Mouse (Mus musculus) forebrain, embryonic 10.5 days (tissue): ENCODE data around the gene Serpinb1a. TPM values are rescaled to one million over a fixed set of nuclear protein-coding genes. Genes with fewer than 3 reads are reported as not detected.
A peak's percentile ranks its signal among the peaks of the same experiment; 100 is the strongest.
"Not testable (repeated sequence)": the region's sequence is repeated elsewhere in the genome, so short reads cannot be mapped to it uniquely, and the experiment has no call there.

Experiments used
- DNase-seq: peaks from one replicate; pipeline ENCODE4 v3.0.0-alpha.2; 2017; ENCODE audit warnings: low spot score; ENCODE audit errors: extremely low spot score
- H3K27ac ChIP-seq: fragments of 300-500 bp; sonication (generic); 2 replicates; pipeline ENCODE4 v1.5.1; 2016; ENCODE audit warnings: mild to moderate bottlenecking
- H3K27me3 ChIP-seq: fragments of 300-500 bp; sonication (generic); 2 replicates; pipeline ENCODE4 v1.6.1; 2016; ENCODE audit warnings: mild to moderate bottlenecking; ENCODE audit not compliant: poor library complexity, severe bottlenecking
- H3K36me3 ChIP-seq: fragments of 300-500 bp; sonication (generic); replicated peaks from 2 replicates; pipeline ENCODE4 v1.6.1; 2016; ENCODE audit warnings: mild to moderate bottlenecking, moderate library complexity
- H3K4me1 ChIP-seq: fragments of 300-500 bp; sonication (generic); 2 replicates; pipeline ENCODE4 v1.6.1; 2016
- H3K4me3 ChIP-seq: fragments of 300-500 bp; sonication (generic); 2 replicates; pipeline ENCODE4 v1.5.1; 2016; ENCODE audit warnings: mild to moderate bottlenecking, moderate library complexity
- H3K9me3 ChIP-seq: fragments of 300-500 bp; sonication (generic); 2 replicates; pipeline ENCODE4 v1.6.1; 2016; ENCODE audit warnings: mild to moderate bottlenecking, moderate library complexity
- WGBS: fragments of 180-500 bp; shearing (Covaris S2); methylation state at CpG from one replicate; pipeline ENCODE4 v1.1.7; 2016; 5-methylcytosine and 5-hydroxymethylcytosine counted together
- polyA plus RNA-seq: library from polyadenylated mRNA; unstranded; fragments of >200 nt; fragmentation: Nextera tagmentation; extraction: Ambion mirVana; gene quantifications from 2 replicates; pipeline ENCODE4 v1.2.1, GENCODE M21; 2016

The Serpinb1a gene
- polyA plus RNA-seq: 0.53 and 0.88 TPM in 2 replicates

DNA sequence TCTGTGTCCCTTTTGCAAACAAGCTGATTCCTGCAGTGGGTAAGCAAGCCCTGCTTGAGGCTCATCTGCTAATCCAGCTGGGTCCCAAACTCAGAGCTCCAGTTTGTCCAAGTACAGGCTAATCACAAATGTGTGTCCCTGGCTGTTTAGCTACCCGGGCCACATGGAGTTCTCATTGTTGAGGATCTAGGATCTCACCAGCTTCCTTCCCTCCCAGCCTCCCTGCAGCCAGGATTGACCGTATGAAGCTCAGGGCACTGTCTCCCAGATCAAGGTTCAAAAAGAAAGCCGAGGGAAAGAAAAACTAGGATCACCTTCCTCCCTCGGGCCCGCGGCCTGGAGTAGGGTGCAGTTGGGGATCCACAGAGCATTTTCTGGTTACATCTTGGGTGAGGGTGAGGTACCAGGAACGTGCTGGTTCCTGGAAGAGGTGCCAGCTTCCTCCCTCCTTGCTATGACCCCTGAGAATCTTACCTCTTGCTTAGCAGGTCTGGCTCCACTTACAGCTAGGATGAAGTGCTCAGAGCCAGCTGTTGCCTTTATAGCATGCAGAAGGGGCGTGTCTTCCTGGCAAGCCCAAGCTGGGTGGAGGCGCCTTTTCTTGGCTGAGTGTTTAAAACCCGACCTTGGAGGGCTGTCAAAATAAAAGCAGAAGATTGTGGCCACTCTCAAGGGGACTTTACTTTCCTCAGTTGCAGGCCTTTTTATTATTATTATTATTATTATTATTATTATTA lies at the start of gene Serpinb1a:
Gene Serpinb1a (minus strand): TSS at position 518 of the 737 bp plus-strand sequence.
- no peak for DNase-seq
- 0 out of 2 replicates have a peak, but pooled peaks cover 5% of the 10 kb centered on the region for H3K4me1 ChIP-seq
- 72% methylated on average over 10 of the region's 10 CpGs for WGBS

GRCm38 (mm10) chr13:32900639-32901038 lies 49.7 kb upstream of the Serpinb1a start:
- H3K9me3 ChIP-seq: no peaks in the 10 kb centered on the region
- no peak for DNase-seq
- no peaks in the 10 kb centered on the region for H3K4me1 ChIP-seq
- no peaks in the 10 kb centered on the region for H3K27me3 ChIP-seq
- no peak overlapping the region for H3K4me3 ChIP-seq
- WGBS: 27% methylated on average over 2 of the region's 2 CpGs
- no peaks in the 10 kb centered on the region for H3K36me3 ChIP-seq
- no peak overlapping the region for H3K27ac ChIP-seq

More for the DNA sequence above, at the start of gene Serpinb1a:
- H3K27ac ChIP-seq: no peak within 1 kb of the TSS
- no peaks in the 10 kb centered on the region for H3K36me3 ChIP-seq
- H3K4me3 ChIP-seq: no peak within 1 kb of the TSS
- H3K9me3 ChIP-seq: no peaks in the 10 kb centered on the region
- no peaks in the 10 kb centered on the region; the same call in 1 of the 2 replicates for H3K27me3 ChIP-seq

DNA sequence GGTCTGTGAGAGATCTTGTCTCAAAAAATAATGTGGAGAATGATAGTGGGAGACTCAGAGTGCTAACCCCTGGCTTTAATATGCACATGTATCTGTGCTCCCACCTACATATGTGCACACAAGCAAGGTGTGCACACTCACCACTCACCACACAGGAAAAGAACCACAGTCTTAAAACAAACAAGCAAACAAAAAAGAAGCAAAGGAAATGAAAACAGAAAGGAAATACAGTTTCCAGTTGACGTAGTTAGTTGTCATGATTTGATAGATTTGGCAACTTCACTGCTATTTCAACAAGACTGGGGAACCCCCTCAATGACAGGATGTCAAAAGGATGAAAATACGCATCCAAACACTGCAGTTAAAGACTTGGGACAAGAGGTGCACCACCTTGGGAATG lies 48.1 kb upstream of the Serpinb1a start:
- not testable (repeated sequence) for H3K36me3 ChIP-seq, H3K27me3 ChIP-seq, H3K4me1 ChIP-seq, H3K4me3 ChIP-seq, H3K9me3 ChIP-seq, H3K27ac ChIP-seq, DNase-seq
- 79% methylated on average over 2 of the region's 2 CpGs for WGBS

DNA sequence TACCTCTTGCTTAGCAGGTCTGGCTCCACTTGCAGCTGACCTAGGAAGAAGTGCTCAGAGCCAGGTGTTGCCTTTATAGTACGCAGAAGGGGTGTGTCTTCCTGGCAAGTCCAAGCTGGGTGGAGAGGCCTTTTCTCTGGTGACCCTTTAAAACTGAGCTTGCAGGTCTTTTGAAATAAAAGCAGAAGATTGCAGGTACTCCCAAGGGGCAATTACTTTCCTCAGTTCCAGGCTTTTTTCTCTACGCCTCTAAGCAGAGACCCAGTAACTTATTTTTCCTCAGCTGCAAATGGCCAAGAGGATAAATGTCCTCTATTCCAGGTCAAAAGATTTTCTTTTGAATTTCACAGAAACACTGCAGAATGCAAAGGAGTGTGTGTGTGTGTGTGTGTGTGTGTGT lies 47.1 kb upstream of the Serpinb1a start, which contains the start of gene Serpinb1c:
Gene Serpinb1c (minus strand): TSS at position 101 of the 400 bp plus-strand sequence.
- 80% methylated on average over 2 of the region's 2 CpGs for WGBS
- no peaks in the 10 kb centered on the region for H3K36me3 ChIP-seq
- no peak for DNase-seq
- no peak within 1 kb of the TSS for H3K27ac ChIP-seq
- no peaks in the 10 kb centered on the region for H3K4me1 ChIP-seq
- no peaks in the 10 kb centered on the region for H3K27me3 ChIP-seq
- H3K9me3 ChIP-seq: no peaks in the 10 kb centered on the region
- H3K4me3 ChIP-seq: no peak within 1 kb of the TSS

DNA sequence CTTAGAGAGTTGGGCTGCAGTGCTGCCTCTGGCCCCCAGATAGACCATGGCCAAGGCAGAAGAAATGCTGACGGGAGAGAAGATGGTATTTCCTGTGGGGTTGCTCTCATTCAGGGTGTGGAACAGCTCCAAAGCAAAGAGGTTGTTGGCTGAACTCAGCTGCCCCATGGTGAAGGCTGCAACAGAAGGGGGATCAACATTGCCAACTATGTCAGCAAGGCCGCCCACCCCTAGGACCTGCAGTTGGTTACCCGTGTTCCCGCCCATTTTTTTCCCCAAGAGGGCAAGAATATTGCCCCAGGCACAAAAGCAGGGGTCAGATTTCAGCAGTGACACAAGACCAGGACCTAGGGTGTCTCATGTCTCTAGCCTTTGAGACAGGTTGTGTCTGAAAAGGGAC lies 45.9 kb upstream of the Serpinb1a start:
- H3K4me1 ChIP-seq: no peaks in the 10 kb centered on the region
- no peak overlapping the region for H3K4me3 ChIP-seq
- H3K36me3 ChIP-seq: no peaks in the 10 kb centered on the region
- 87% methylated on average over 4 of the region's 4 CpGs for WGBS
- no peak for DNase-seq
- H3K27ac ChIP-seq: no peak overlapping the region
- no peaks in the 10 kb centered on the region for H3K27me3 ChIP-seq
- H3K9me3 ChIP-seq: no peaks in the 10 kb centered on the region

GRCm38 (mm10) chr13:32884755-32885154 lies 33.8 kb upstream of the Serpinb1a start:
- Histone ChIP-seq H3K9me3 (no peaks in the 10 kb centered on the region), H3K27me3 (no peaks in the 10 kb centered on the region), H3K4me1 (no peaks in the 10 kb centered on the region), H3K27ac (no peak overlapping the region), H3K4me3 (no peak overlapping the region), H3K36me3 (no peaks in the 10 kb centered on the region)
- no peak for DNase-seq

DNA sequence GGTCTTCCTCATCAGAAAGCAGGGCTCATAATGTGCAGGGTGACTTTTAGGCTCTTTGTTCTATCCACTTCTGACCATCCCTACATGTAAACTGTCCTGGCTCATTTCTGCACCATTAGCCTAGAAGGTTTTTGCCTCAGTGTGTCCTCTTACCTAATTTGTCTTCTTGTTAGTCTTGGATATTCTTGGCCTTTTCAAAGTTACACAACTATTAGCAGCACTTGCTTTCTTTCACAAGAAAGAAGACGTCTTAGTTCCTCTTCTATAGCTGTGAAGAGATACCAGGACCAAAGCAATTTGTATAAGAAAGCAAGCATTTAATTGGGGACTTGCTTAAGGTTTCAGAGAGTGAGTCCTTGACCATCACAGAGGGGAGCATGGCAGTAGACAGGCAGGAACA lies 22.9 kb upstream of the Serpinb1a start:
- no peak for DNase-seq
- H3K4me3 ChIP-seq: no peak overlapping the region
- no peaks in the 10 kb centered on the region for H3K4me1 ChIP-seq
- H3K9me3 ChIP-seq: peaks cover 6% of the 10 kb centered on the region; the same call in 1 of the 2 replicates
- H3K27ac ChIP-seq: no peak overlapping the region
- WGBS: 76% methylated on average over 1 of the region's 1 CpGs
- no peaks in the 10 kb centered on the region for H3K36me3 ChIP-seq
- H3K27me3 ChIP-seq: no peaks in the 10 kb centered on the region

DNA sequence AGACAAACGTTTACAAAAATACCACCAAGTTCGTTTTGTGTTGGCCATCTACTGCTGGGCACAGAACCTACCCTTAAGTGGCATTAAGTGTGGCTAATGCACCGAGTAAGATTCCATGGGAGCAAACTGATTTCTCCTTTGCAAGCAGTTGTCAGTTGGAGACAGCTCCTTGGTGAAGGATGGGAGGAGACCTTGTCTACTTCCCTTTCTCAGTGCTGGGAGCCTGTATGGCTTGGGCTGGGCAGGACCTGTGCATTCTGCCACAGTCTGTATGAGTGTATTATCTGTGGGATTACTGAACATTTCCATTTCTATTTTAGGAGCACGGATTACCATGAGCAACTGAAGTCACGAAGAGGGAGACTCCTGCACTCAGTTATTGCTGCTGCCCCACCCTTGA lies 17.9 kb upstream of the Serpinb1a start:
- Histone ChIP-seq H3K27me3 (no peaks in the 10 kb centered on the region), H3K4me3 (no peak overlapping the region), H3K36me3 (no peaks in the 10 kb centered on the region), H3K9me3 (no peaks in the 10 kb centered on the region), H3K4me1 (no peaks in the 10 kb centered on the region), H3K27ac (no peak overlapping the region)
- DNase-seq: no peak
- 85% methylated on average over 5 of the region's 5 CpGs for WGBS

GRCm38 (mm10) chr13:32868233-32868632 lies 17.2 kb upstream of the Serpinb1a start:
- not testable (repeated sequence) for H3K27ac ChIP-seq, DNase-seq, H3K27me3 ChIP-seq, H3K9me3 ChIP-seq, H3K36me3 ChIP-seq, H3K4me3 ChIP-seq, H3K4me1 ChIP-seq
- 79% methylated on average over 4 of the region's 4 CpGs for WGBS

- H3K36me3 ChIP-seq: no peaks in the 10 kb centered on the region
- no peaks in the 10 kb centered on the region for H3K27me3 ChIP-seq
- H3K9me3 ChIP-seq: no peaks in the 10 kb centered on the region
- DNase-seq: no peak
- no peaks in the 10 kb centered on the region for H3K4me1 ChIP-seq
- WGBS: 44% methylated on average over 2 of the region's 2 CpGs
- H3K27ac ChIP-seq: no peak overlapping the region
- no peak overlapping the region for H3K4me3 ChIP-seq
Measured at GRCm38 (mm10) chr13:32867030-32867429, 16.0 kb upstream of the Serpinb1a start.

GRCm38 (mm10) chr13:32866484-32866883 lies 15.5 kb upstream of the Serpinb1a start:
- Histone ChIP-seq H3K4me1 (no peaks in the 10 kb centered on the region), H3K4me3 (no peak overlapping the region), H3K9me3 (no peaks in the 10 kb centered on the region), H3K27me3 (no peaks in the 10 kb centered on the region), H3K27ac (no peak overlapping the region), H3K36me3 (no peaks in the 10 kb centered on the region)
- 12% methylated on average over 9 of the region's 9 CpGs for WGBS
- DNase-seq: peak; percentile 65

DNA sequence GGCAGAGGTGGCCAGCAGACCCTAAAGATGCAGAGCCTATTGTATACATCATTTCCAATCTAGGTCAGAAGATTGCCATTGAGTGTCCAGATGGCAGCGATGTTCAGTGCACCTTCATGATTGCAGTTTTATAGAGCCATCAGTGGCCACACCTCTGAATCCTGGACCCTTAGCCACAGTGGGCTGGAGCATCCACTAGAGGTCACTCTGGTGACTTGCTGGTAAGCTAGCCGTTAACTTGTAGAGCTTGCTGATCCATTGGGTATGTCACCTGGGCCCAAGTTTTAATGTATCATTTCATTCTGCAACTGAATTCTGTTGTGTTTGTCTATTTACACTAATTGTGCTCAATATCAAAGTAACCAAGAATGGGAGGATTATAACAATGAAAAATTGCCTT lies 14.6 kb upstream of the Serpinb1a start:
- H3K9me3 ChIP-seq: no peaks in the 10 kb centered on the region
- no peaks in the 10 kb centered on the region for H3K36me3 ChIP-seq
- 69% methylated on average over 2 of the region's 2 CpGs for WGBS
- H3K27ac ChIP-seq: no peak overlapping the region
- no peaks in the 10 kb centered on the region for H3K4me1 ChIP-seq
- no peaks in the 10 kb centered on the region for H3K27me3 ChIP-seq
- no peak overlapping the region for H3K4me3 ChIP-seq
- no peak for DNase-seq

GRCm38 (mm10) chr13:32864529-32864928 lies 13.5 kb upstream of the Serpinb1a start:
- not testable (repeated sequence) for H3K4me1 ChIP-seq, DNase-seq, H3K4me3 ChIP-seq, H3K27me3 ChIP-seq, H3K27ac ChIP-seq, H3K36me3 ChIP-seq, H3K9me3 ChIP-seq
- 84% methylated on average over 3 of the region's 3 CpGs for WGBS
